Mouse (Mus musculus) liver, embryonic 14.5 days (tissue): ENCODE measurements around the gene Cactin.

Source experiments
- CTCF ChIP-seq: IDR thresholded peaks from 2 replicates; pipeline ENCODE4 v1.5.1; 2016; ENCODE audit warnings: antibody characterized with exemption, low read depth, control low read depth
- EP300 ChIP-seq: IDR thresholded peaks from 2 replicates; pipeline ENCODE4 v1.6.1; 2016; ENCODE audit warnings: antibody characterized with exemption, low read depth

DNA sequence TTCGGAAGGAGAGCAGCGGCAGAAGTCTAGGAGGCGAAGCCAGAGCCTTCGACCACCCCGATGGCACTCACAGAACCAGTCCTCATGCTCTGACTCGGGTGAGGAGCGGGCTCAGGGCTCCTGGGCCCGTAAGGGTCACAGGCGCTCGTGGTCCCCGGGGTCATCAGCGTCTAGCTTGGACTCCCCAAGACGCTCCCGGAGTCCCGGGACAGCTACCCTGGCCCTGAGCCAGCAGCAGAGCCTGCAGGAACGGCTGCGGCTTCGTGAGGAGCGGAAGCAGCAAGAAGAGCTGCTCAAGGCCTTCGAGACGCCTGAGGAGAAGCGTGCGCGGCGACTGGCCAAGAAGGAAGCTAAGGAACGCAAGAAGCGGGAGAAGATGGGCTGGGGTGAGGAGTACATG is 1.5 kb downstream of the Cactin start:
- TF ChIP-seq CTCF (no peak), EP300 (no peak)
